Mouse (Mus musculus) T-cell, adult 2 months (primary cell): ENCODE results near the gene Tiam1.

Experiments
- DNase-seq: peaks from one replicate; pipeline ENCODE4 v3.0.0; 2022; ENCODE audit warnings: low spot score

Gene Tiam1

DNA sequence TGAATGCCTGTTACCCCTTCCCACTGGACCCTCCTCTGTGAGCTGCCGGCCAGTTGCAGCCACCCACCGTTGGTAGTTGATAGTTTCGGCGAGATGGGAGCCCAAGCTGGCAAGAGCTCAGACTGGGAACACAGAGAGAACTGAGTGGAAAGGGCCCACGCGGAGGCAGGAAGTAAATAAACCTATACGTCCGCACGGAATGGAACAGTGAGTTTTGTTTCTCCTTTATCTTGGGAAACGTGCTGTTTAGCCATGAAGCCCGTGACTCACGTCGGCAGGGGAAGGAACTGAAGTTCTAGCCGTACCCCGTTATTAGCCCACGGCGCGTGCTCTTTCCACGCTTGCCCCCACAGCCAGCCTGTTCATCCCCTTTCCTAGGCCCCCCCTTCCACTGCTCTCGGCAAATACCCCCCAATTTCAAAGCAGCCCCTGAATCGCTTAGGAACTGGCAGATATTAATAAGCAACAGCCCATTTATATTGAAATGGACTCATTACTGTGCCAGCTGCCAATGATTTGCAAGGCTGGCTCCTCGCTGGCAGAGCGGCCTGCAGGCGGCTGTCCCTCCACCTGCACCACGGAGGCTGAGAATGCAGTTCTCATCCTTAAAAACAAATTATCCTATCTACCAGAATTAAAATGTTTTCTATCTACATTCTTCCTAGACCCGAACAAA, 234.0 kb downstream of the Tiam1 start:
- no peak for DNase-seq

DNA sequence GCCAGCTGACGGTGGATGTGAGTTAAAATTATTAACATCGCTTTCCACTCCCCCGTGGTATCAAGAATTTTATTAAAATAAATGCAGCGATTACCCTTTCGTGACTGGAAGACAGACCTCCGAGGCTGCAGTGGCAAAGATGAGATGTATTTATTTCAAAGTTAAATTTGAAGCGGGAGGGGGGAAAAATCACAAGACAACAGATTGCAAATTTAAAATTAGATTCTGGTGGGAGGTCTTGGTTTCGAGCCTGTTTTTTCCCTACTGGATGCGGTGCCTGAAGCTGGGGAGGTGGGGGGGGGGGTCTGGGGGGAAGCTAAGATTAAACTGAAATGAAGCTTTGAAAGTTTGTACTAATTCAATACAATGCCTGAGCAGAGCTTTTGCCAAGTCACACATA, 235.9 kb downstream of the Tiam1 start:
- DNase-seq = no peak

DNA sequence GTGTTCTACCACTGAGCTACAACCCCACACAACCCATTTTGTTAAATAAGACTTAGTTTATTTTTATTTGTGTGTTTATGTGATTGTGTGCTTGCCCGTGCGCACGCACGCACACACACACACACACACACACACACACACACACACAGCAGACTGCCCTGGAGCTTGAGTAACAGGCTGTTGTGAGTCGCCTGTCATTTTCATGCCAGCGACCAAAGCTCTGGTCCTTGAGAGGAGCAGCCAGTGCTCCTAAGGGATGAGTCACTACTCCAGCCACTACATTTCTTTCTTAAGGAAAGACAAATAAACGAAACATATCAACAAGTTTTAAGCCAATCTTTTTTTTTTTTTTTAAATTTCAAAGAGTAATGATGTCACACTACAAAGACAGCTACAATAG, 236.7 kb downstream of the Tiam1 start:
- DNase-seq = no peak

DNA sequence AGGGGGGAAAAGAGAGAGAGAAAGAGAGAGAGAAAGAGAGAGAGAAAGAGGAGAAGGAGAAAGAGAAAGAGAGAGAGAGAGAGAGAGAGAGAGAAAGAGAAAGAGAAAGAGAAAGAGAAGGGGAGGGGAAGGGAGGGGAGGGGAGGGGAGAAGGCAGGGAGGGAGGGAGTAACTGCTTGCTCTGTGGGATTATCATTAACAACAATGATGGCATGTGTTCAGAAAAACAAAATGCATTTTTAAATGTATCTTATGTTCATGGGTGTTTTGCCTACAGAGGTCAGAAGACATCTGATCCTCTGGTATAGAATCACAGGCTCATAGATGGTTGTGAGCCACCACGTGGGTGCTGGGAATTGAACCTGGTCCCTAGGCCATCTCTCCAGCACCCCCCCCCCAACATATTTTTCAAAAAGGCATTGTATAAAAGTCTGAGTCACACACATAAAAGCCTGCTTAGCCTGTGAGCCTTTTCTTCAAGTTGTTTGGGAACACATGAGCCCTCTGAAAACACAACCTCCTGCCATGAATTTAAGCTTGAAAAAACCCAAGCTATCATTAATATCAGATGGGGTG, 237.8 kb downstream of the Tiam1 start:
- peak; percentile 13 for DNase-seq

DNA sequence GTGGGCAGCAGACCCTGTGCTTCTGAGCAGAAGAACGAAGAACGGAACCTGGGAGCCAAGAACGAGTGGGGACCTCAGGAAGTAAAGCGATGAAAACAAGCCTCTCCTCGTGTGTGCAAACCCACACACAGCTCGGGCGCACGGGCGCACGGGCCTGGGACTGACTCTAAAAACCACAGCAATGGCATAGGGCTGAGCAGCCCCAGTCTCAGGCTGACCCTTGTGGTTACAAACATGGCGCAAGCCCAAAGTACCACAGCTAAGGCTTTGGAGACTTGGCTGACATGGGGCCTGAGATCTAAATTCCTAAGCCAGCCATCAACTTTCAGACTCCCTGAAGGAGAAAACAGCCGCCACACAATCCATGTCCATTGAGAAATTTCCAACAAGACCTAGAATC, 239.4 kb downstream of the Tiam1 start:
- DNase-seq = no peak

DNA sequence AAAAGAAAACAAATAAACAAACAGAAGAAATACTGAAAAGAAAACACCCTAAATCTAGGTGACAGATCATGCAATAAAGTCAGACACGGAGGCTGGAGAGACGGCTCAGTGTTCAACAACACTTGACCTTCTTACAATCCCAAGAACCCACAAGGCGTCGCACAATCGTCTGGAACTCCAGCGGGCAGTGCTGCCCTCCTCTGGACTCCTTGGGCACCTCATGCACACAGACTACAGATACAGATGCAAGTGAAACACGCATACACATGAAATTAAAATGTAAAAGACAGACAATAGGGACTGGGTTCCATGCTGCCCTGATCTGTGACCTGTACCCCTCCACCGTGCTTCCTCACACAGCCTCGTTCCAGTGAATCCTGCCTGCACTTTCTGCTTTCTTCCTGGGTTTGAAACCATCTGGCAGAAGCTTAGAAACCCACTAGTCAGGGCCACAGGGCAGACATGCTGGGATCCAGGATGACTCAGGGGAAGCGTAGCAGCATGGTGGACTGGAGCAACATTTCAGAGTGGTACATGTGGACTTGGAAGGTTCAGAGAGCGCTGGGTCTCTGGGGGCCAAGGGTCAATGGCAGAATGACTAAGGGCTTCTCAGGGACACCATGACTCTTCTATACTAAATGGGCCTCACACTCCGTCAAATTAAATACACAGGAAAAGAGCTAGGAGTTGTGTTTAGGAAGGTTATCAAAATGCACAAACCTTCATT, 240.8 kb downstream of the Tiam1 start:
- no peak for DNase-seq

DNA sequence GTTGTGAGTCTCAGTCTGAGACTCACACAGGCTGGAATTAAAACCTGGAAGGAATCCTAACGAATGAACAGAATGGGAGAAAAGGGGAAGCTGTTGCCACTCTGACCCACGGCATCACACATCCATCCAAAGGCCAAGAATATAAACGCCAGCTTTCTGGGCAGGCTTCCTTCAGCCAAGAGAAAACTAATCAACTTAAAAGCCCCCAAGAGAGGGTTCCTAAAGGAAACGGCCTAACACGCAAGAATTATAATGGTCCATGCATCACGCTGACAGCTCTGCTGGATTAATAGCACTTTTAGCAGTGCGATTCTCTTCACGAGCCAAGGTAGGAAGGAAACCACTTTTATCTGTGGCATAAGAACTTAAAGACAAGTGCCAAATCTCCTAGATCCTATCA, 242.9 kb downstream of the Tiam1 start:
- no peak for DNase-seq

DNA sequence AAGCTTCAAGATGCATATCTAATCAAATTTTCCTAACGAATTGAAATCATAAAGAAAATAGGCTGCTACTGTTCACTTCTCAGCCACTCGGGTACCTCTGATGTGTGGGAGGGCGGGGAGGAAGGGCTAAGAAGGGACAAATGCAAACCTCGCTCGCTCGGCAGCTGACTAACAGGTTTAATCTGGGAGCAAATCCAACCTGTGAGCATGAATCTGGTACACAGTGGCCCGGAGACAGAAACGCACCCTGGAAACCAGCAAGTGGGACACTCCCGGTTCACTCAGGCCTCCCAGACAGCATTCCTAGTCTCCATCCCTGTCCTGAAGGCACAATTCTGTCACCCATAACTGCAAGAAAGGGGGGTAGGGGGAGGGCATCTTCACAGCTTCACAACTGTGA, 244.4 kb downstream of the Tiam1 start:
- DNase-seq = no peak

DNA sequence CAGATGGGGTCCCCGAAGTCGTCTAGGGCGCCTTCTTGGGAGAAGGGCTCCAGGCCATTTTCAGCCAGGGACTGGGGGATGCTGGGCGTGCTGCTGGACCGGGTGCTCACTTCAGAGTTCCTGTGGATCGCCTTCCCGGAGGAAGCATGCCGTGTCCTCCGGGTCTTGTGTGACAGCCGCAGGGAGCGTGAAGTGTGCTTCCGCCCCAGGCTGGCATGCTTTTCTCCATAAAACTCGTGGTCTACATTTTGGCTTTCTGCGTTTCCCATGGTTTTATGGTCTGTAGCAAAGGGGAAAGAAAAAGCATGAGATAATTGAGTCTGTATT, 245.3 kb downstream of the Tiam1 start:
- no peak for DNase-seq

DNA sequence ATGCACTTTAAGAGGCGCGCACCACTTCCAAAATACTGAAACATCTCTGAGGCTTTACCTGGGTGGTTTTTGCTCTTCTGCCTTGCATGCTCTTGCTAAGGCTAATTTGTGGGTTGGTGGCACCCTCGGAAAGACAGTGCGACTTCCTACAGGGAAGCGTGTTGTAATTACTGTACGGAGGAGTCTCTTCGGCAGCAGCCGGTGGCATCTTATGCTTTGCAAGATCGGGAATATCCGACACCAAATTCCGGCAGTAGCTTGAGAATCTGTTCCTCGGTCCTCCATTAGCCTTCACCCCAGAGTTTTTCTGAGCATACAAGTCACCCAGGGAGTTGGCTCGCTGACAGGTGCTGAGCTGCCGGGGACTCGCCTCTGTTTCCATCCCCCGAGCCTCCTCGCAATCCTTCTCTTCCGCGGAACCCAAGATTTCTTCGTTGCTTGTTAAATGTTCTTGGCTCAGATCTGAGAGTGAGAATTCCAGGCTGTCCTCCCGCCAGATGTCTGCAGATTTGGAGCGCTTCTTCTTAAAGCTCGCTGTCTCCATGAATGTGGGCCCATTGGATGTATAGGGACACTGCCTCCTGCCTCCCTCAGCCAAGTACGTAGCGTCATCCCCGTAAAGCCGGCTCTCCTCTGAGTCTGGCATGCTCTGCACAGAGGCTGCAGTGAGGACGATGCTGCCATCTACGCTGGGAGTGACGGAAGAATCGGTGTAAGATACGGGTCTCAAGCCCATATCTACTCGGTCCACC, 245.8 kb downstream of the Tiam1 start:
- no peak for DNase-seq

DNA sequence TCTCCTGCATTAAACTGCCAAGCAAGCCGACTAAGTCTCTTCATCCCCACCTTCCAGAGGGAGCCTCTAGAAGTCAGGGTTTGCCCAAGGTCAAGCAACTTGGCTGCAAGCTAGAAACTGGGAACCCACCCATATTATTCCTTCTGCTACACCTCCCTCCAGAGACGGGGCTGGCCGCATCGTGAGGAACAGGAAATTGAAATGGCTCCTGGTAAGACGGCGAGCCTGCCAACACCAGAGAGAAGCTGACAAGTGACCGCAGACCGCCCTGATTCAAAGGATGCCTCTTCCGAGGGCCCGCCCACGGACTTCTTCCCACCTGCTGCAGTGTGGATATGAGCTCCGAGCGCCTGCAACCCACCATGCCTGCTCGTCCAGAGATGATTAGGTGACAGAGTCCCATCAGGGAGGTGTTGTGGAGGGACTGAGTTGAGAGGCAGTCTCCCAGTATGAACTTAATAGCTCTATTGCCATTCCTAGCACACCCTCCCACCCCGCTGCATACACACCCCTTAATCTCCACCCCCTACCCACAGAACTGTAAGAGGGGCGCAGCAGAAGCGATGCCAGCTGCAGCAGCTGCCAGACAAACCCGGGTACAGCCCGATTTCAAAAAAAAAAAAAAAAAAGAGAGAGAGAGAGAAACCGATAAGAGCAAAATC, 246.6 kb downstream of the Tiam1 start:
- DNase-seq = no peak

DNA sequence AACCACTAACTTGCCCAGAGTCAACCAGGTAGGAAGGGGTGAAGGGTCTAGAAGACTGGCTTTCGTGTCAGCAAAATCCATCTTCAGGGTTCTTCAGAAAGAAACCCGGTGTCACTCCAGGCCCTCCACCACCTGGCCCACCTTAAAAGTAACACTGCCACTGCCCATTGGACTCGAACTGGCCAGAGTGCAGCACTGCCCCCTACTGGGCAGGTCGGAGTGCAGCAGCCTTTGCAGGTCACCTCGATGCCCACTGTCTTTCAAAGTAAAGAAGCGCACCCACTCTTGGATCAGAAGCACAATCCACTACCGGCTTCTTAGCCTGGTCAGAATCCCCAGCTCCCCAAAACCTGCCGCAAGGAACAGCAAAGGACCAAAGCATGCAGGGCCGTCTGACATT, 247.2 kb downstream of the Tiam1 start:
- DNase-seq = no peak

DNA sequence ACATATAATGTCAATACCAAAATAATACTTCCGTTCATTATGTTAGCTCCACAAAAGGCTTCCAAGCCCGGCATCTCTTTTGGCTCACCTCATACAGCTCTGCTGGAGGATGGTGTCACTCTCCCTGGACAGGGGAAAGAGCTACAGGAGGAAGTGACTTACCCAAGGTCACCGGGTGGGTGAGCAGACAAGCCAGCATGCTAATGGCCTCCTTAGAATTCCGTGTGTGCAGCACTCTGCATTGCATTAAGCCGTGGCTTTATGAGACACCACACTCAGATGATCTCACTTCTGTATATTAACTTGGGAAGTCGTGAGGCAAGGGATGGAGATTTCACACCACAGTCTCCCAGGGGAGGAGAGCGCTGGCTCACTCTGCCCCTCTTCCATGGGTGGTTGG, 248.3 kb downstream of the Tiam1 start:
- DNase-seq = no peak

DNA sequence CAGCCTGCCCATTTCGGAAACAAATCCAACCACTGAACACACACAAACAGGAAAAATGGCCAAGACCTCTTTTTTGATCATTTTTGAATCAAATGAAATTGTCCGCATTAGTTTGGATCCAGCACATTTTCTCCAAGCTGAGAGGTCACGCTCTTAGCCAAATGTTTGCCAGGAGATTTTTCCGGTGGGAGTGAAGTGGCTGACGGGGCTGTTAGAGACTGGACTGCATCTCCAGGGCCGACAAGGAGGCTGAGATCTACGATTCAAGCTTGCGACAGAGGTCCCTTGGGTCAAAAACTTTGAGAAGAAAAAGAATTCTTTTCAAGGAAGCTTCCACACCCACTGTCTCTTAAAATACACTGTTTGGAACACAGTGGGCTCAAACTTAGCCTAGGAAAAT, 248.8 kb downstream of the Tiam1 start:
- DNase-seq = no peak

DNA sequence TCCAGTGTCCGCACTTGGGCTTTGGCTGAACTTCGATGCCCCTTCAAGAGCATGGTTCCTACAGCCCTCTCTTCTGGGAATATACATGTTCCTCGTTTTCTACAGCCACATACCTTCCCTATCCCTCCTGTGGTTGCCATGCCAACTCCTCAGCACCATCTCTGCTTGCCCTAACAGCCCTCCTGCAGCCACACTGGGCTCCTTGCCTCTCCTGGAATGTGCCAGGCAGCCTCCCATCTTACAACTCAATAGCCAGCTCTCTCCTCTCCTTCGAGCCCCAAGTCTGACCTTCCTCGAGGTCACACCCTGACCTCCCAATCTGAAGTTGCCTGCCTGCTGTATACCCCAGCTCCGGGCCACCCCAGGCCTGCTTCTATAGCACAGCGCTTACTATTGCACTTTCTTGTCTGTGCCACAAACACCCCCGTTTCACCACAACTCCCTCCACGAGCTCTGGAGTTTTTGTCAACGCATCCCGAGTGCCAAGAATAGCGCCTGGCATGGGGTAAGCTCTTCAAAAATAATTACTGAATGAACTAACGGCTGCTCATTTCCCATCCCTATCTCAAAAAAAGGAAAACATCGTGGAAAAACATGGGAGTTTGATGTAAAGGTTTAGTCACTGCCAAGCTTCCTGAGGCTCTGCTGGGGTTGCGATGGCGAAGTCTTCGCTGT, 252.9 kb downstream of the Tiam1 start:
- no peak for DNase-seq

DNA sequence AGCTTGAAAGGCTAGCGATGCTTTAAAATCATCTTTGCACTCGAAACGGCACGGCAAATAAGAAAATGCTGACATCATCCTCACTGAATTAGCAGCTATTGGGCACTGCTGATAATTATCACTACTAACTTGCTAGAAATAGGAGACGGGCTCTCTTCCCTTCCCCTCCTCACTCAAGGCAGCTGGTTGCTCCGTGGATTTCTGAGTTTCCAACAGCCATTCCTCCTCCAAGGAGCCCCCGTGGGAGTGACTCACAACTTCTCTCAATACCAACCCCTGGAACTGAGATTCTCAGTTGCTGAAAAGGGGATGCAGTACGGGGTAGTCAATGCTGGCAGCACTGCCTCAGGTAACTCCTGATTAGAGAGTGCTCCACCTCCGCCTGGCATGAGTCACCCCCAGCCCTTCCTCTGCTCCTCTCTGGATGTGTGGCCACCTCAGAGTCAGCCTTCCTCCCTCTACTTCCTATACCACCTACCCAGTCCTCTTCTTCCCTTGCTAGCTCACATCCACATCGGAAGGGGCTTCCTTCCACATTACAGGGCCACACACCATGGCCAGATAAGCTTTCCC, 253.6 kb downstream of the Tiam1 start:
- no peak for DNase-seq

DNA sequence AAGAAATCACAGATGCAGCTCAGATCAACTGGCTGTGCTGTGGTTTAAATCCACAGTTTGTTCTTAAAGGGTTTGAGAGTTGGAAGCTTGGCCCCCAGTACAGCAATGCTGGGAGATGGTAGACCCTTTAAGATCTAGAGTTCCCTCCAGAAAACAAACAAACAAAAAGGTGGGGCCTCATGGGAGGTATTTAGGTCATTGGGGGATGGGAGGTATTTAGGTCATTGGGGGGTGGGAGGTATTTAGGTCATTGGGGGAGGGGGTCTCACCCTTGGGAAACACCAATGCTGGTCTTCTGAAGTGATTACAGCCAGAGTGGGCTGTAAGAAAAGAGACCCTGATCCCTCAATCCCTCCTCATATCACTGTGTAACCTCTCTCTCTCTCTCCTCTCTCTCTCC, 257.0 kb downstream of the Tiam1 start:
- DNase-seq = no peak

DNA sequence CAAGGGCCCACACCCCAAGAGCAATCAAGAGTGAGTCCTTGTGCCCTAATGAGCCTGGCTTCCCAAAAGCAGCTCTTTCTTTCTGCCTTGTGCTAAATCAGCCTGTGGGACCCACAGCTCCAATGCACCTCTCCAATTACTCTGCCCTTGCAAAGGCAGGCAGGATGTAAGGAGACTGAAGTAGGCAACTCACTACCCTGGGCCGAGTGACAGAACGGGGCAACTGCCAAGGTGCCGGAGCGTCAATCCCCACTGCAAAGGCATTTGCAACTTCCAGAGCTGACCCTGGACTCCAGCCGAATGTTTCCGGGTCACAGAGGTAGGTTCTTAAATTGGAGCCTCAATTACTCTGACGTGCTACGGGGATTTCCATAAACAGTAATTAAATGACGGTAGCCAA, 257.9 kb downstream of the Tiam1 start:
- no peak for DNase-seq

DNA sequence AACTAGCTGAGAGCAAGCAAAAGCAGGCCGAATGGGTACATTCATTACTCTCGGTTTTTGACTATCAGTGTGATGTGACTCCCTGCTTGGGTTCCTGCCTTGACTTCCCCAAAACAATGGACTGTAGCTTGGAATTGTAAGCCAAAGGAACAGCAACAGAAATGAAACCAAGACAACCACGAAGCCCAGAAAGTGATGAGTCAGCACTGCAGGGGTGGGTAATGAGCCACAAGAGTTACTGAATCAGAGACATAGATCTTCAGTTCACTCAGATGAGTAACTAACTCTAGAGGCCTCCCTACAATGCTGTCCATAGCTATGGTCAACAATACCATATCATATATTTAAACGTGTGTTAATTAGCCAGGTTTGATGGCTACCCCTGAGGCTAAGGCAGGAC, 259.7 kb downstream of the Tiam1 start:
- no peak for DNase-seq

DNA sequence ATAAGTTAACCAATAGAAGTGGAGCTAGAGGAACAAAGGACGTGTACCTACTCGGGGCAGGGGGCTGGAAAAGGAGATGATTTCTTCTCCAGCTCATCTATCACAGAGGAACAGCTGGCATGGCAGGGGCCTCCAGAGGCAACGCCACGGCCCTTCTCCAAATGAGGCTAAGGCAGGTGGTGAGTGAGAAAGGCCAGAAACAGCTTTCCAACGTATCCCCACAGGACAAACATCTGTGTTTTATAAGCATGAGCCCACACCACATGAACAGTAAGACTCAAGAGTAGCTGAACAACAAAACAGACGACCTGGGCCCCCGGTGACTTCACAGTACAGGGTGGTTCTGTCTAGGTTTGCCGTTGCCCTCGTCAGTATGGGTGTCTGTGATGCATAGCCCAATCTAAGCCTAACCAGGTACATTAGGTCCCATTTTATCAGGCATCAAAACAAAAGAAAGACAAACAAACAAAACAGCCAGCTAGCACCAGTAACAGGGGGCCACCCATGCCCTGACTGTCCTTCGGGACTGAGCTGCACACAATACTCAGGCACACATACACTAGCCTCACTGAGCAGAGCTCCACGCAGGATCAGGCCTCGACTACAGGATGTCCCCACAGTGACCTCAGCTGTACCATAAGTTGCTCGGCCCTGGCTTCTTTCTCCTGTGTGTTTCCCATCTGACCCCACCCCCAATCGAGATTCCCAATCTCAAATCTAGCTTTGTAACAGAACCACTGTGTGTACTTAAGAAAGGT, 260.9 kb downstream of the Tiam1 start:
- DNase-seq = no peak

DNA sequence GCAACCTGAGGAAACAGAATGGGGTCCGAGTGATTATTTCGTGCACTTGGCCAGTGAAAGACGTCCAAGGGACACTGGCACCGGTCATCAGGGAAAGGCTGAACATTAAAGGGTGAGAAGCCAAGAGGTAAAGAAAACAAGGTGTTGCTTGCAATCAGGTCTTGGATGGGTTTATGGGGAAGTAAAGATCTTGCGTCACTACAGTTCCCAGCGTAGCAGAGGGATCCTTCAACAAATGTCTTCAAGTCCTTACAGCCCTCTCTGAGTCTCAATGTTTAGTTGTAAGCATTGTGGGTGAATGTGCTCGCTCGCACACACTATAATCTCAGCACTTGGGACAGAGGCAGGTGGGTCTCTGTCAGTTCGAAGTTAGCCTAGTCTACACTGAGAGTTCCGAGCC, 266.4 kb downstream of the Tiam1 start:
- DNase-seq = no peak
